Mouse (Mus musculus) embryonic facial prominence, embryonic 12.5 days (tissue): Measurements from ENCODE around the gene Zfp784. TPM values are rescaled to one million over a fixed set of nuclear protein-coding genes. Genes with fewer than 3 reads are reported as not detected.
A peak's percentile ranks its signal among the peaks of the same experiment; 100 is the strongest.
"Not testable (repeated sequence)": the region's sequence is repeated elsewhere in the genome, so short reads cannot be mapped to it uniquely, and the experiment has no call there.

Source experiments
- ATAC-seq: fragments of 200-750 bp; cut with Nextera tagmentation; 2 replicates; pipeline ENCODE4 v1.8.0; 2017; ENCODE audit not compliant: insufficient number of reproducible peaks, insufficient read depth, low FRiP score, low TSS enrichment
- H3K27ac ChIP-seq: fragments of 300-500 bp; sonication (generic); 2 replicates; pipeline ENCODE4 v1.5.1; 2016; ENCODE audit warnings: mild to moderate bottlenecking
- H3K27me3 ChIP-seq: fragments of 300-500 bp; sonication (generic); 2 replicates; pipeline ENCODE4 v1.6.1; 2016; ENCODE audit warnings: mild to moderate bottlenecking, moderate library complexity
- H3K36me3 ChIP-seq: fragments of 300-500 bp; sonication (generic); 2 replicates; pipeline ENCODE4 v1.6.1; 2016; ENCODE audit warnings: mild to moderate bottlenecking
- H3K4me1 ChIP-seq: fragments of 300-500 bp; sonication (generic); 2 replicates; pipeline ENCODE4 v1.6.1; 2016
- H3K4me2 ChIP-seq: fragments of 300-500 bp; sonication (generic); replicated peaks from 2 replicates; pipeline ENCODE4 v1.6.1; 2016; ENCODE audit warnings: mild to moderate bottlenecking, moderate library complexity
- H3K4me3 ChIP-seq: fragments of 300-500 bp; sonication (generic); 2 replicates; pipeline ENCODE4 v1.5.1; 2016; ENCODE audit warnings: mild to moderate bottlenecking
- H3K9ac ChIP-seq: fragments of 300-500 bp; sonication (generic); 2 replicates; pipeline ENCODE4 v1.6.1; 2016; ENCODE audit warnings: mild to moderate bottlenecking, moderate library complexity
- H3K9me3 ChIP-seq: fragments of 300-500 bp; sonication (generic); 2 replicates; pipeline ENCODE4 v1.6.1; 2016; ENCODE audit warnings: mild to moderate bottlenecking, moderate library complexity
- WGBS: fragments of 180-500 bp; shearing (Covaris S2); methylation state at CpG from one replicate; pipeline ENCODE4 v1.1.7; 2016; 5-methylcytosine and 5-hydroxymethylcytosine counted together
- polyA plus RNA-seq: library from polyadenylated mRNA; unstranded; fragments of >200 nt; fragmentation: Nextera tagmentation; extraction: Ambion mirVana; gene quantifications from 2 replicates; pipeline ENCODE4 v1.2.1, GENCODE M21; 2016

The Zfp784 gene
- polyA plus RNA-seq, 1 experiment from 2014 or later, result 5.7 TPM

GRCm38 (mm10) chr7:5017931-5018330, 20.3 kb downstream of the Zfp784 start:
- no peak overlapping the region for H3K27ac ChIP-seq
- H3K4me3 ChIP-seq, result no peak overlapping the region
- WGBS, result 95% methylated on average over 21 of the region's 21 CpGs
- H3K9ac ChIP-seq, result no peak overlapping the region
- no peaks in the 10 kb centered on the region for H3K9me3 ChIP-seq
- H3K36me3 ChIP-seq, result peaks cover 14% of the 10 kb centered on the region
- H3K4me1 ChIP-seq, result peaks cover 16% of the 10 kb centered on the region
- ATAC-seq, result no peak
- H3K4me2 ChIP-seq, result no peak overlapping the region
- no peaks in the 10 kb centered on the region for H3K27me3 ChIP-seq

GRCm38 (mm10) chr7:5017352-5017751, 20.9 kb downstream of the Zfp784 start:
- no peak overlapping the region for H3K27ac ChIP-seq
- ATAC-seq, result no peak
- H3K4me3 ChIP-seq, result no peak overlapping the region
- 91% methylated on average over 16 of the region's 16 CpGs for WGBS
- H3K4me2 ChIP-seq, result no peak overlapping the region
- H3K9me3 ChIP-seq, result no peaks in the 10 kb centered on the region
- H3K9ac ChIP-seq, result no peak overlapping the region
- peaks cover 16% of the 10 kb centered on the region for H3K4me1 ChIP-seq
- peaks cover 15% of the 10 kb centered on the region for H3K36me3 ChIP-seq
- H3K27me3 ChIP-seq, result no peaks in the 10 kb centered on the region

GRCm38 (mm10) chr7:5016920-5017319, 21.3 kb downstream of the Zfp784 start:
- Histone ChIP-seq H3K27me3 (no peaks in the 10 kb centered on the region), H3K36me3 (peaks cover 14% of the 10 kb centered on the region), H3K9ac (no peak overlapping the region), H3K27ac (no peak overlapping the region), H3K4me3 (no peak overlapping the region), H3K9me3 (no peaks in the 10 kb centered on the region), H3K4me1 (peaks cover 16% of the 10 kb centered on the region), H3K4me2 (no peak overlapping the region)
- 95% methylated on average over 2 of the region's 2 CpGs for WGBS
- no peak for ATAC-seq

- 64% methylated on average over 3 of the region's 3 CpGs for WGBS
- no peaks in the 10 kb centered on the region for H3K9me3 ChIP-seq
- H3K9ac ChIP-seq, result peak overlapping the region; percentile 62
- H3K27me3 ChIP-seq, result no peaks in the 10 kb centered on the region
- H3K4me1 ChIP-seq, result peaks cover 11% of the 10 kb centered on the region
- peaks cover 20% of the 10 kb centered on the region for H3K36me3 ChIP-seq
- H3K4me3 ChIP-seq, result peak overlapping the region; percentile 66
- peak overlapping the region; percentile 59 for H3K4me2 ChIP-seq
- H3K27ac ChIP-seq, result peak overlapping the region; percentile 98
- no peak for ATAC-seq
These were observed 22.2 kb downstream of the Zfp784 start for GRCm38 (mm10) chr7:5016057-5016456.

GRCm38 (mm10) chr7:5015118-5016001, 22.9 kb downstream of the Zfp784 start, which contains the start of gene Gm44973:
Gene Gm44973, plus strand, starts transcription at chr7:5015496.
- Histone ChIP-seq H3K9me3 (no peaks in the 10 kb centered on the region), H3K4me3 (peak within 1 kb of the TSS; percentile 66), H3K27me3 (no peaks in the 10 kb centered on the region), H3K9ac (peak within 1 kb of the TSS; percentile 82), H3K27ac (peak within 1 kb of the TSS; percentile 98), H3K4me1 (peaks cover 11% of the 10 kb centered on the region; the same call in 1 of the 2 replicates), H3K36me3 (peaks cover 27% of the 10 kb centered on the region), H3K4me2 (peak within 1 kb of the TSS; percentile 59)
- WGBS, result under 1% methylated on average over 67 of the region's 76 CpGs
- peak; percentile 72 for ATAC-seq

- peak; percentile 79 for ATAC-seq
- Histone ChIP-seq H3K4me1 (peaks cover 11% of the 10 kb centered on the region; the same call in 1 of the 2 replicates), H3K36me3 (peaks cover 36% of the 10 kb centered on the region)
These were observed 23.8 kb downstream of the Zfp784 start, which contains the start of the genes Zfp524 and Fiz1 for GRCm38 (mm10) chr7:5014251-5015117. Gene Zfp524, plus strand, starts transcription at chr7:5014415. Gene Fiz1, minus strand, starts transcription at chr7:5014697.

GRCm38 (mm10) chr7:5012681-5013513, 25.3 kb downstream of the Zfp784 start:
- ATAC-seq, result no peak
- H3K9ac ChIP-seq, result no peak overlapping the region
- H3K27ac ChIP-seq, result no peak overlapping the region
- peak overlapping the region; percentile 59 for H3K4me2 ChIP-seq
- peaks cover 52% of the 10 kb centered on the region for H3K36me3 ChIP-seq
- no peaks in the 10 kb centered on the region for H3K27me3 ChIP-seq
- H3K9me3 ChIP-seq, result no peaks in the 10 kb centered on the region
- 92% methylated on average over 27 of the region's 27 CpGs for WGBS
- H3K4me1 ChIP-seq, result peaks cover 11% of the 10 kb centered on the region; the same call in 1 of the 2 replicates
- H3K4me3 ChIP-seq, result 0 out of 2 replicates have a peak overlapping the region, but pooled peaks have one; percentile 66

More at GRCm38 (mm10) chr7:5014251-5015117, 23.8 kb downstream of the Zfp784 start, which contains the start of the genes Zfp524 and Fiz1:
- under 1% methylated on average over 41 of the region's 42 CpGs for WGBS
- Histone ChIP-seq H3K4me3 (peak within 1 kb of the TSS; percentile 66), H3K27me3 (no peaks in the 10 kb centered on the region), H3K9me3 (no peaks in the 10 kb centered on the region), H3K4me2 (peak within 1 kb of the TSS; percentile 59), H3K9ac (peak within 1 kb of the TSS; percentile 82), H3K27ac (peak within 1 kb of the TSS; percentile 98)

- Histone ChIP-seq H3K36me3 (peaks cover 70% of the 10 kb centered on the region), H3K9me3 (no peaks in the 10 kb centered on the region), H3K4me3 (no peak overlapping the region), H3K9ac (no peak overlapping the region), H3K27me3 (no peaks in the 10 kb centered on the region), H3K4me2 (no peak overlapping the region), H3K27ac (no peak overlapping the region), H3K4me1 (peaks cover 2% of the 10 kb centered on the region; the same call in 1 of the 2 replicates)
- no peak for ATAC-seq
- WGBS, result 96% methylated on average over 26 of the region's 26 CpGs
These were observed 30.0 kb downstream of the Zfp784 start for GRCm38 (mm10) chr7:5008229-5008628.

GRCm38 (mm10) chr7:5002876-5003275, 35.4 kb downstream of the Zfp784 start:
- H3K36me3 ChIP-seq, result peaks cover 18% of the 10 kb centered on the region
- H3K27ac ChIP-seq, H3K4me3 ChIP-seq, H3K27me3 ChIP-seq, H3K9ac ChIP-seq, ATAC-seq, H3K4me1 ChIP-seq, H3K9me3 ChIP-seq, H3K4me2 ChIP-seq: not testable (repeated sequence)
- WGBS, result 65% methylated on average over 8 of the region's 8 CpGs

- ATAC-seq, result no peak
These were observed 38.4 kb downstream of the Zfp784 start for GRCm38 (mm10) chr7:4999876-5000275.

More at GRCm38 (mm10) chr7:4999876-5000275, 38.4 kb downstream of the Zfp784 start:
- WGBS, result 72% methylated on average over 2 of the region's 2 CpGs
- H3K9ac ChIP-seq, result no peak overlapping the region
- no peak overlapping the region for H3K4me3 ChIP-seq
- H3K36me3 ChIP-seq, result no peaks in the 10 kb centered on the region
- H3K4me2 ChIP-seq, result no peak overlapping the region
- H3K9me3 ChIP-seq, result no peaks in the 10 kb centered on the region
- peaks cover 11% of the 10 kb centered on the region for H3K4me1 ChIP-seq
- H3K27ac ChIP-seq, result no peak overlapping the region
- H3K27me3 ChIP-seq, result peaks cover 2% of the 10 kb centered on the region
